Mouse (Mus musculus) C2C12 (cell line): ENCODE data around the gene Borcs8.

Experiments used
- CEBPB ChIP-seq: IDR thresholded peaks from one replicate; pipeline ENCODE4 v1.6.1; 2011; ENCODE audit warnings: low read depth, mild to moderate bottlenecking, control low read depth, moderate library complexity
- CTCF ChIP-seq: IDR thresholded peaks from one replicate; pipeline ENCODE4 v1.5.1; 2011; ENCODE audit not compliant: control insufficient read depth, insufficient read depth, insufficient read length
- USF1 ChIP-seq: IDR thresholded peaks from one replicate; pipeline ENCODE4 v1.6.1; 2011; ENCODE audit warnings: low read depth, mild to moderate bottlenecking, control low read depth, moderate library complexity

DNA sequence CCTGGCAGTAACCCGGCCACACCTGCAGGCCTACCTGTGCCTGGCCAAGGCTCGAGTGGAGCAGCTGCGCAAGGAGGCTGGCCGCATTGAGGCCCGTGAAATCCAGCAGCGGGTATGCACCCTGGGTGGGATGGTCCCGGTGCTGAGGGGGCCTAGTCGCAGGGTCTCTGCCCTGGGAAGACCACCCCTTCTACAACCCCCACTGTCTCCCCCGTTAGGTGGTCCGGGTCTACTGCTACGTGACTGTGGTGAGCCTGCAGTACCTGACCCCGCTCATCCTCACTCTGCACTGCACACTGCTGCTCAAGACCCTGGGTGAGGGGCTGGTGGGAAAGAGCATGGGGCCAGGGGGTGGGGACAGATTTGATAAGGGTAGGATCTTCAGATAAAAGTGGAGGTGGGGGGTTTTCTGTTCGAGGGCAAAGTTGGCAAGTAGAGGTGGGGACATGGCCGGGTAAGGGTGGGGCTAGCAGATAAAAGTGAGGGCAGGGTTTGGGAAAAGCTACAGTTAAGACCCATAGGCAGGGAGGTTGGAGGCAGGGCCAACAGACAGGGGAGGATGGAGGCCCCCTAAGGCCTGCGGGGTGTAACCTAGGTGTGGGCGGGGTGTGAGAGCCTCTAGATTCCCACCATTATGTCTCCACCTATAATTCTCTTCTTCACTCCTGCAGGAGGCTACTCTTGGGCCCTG, 42.1 kb downstream of the Borcs8 start:
- no peak for TF ChIP-seq CTCF
- TF ChIP-seq CEBPB = no peak
- TF ChIP-seq USF1 = no peak
